Mouse (Mus musculus): ENCODE measurements around the gene Nucb1. TPM values are rescaled to one million over a fixed set of nuclear protein-coding genes. Genes with fewer than 3 reads are reported as not detected.

The Nucb1 gene
- polyA plus RNA-seq, 1 experiment, result 115 TPM

- peaks cover 18% of the 10 kb centered on the region for H3K36me3 ChIP-seq (ENCODE audit: control insufficient read depth, insufficient read depth)
- H3K79me3 ChIP-seq (ENCODE audit: low read depth), result no peaks in the 10 kb centered on the region
- no peaks in the 10 kb centered on the region for H3K79me2 ChIP-seq (ENCODE audit: control insufficient read depth, insufficient read depth)
- no peak overlapping the region for H3ac ChIP-seq (ENCODE audit: control insufficient read depth, insufficient read length, low read depth)
- no peak for TF ChIP-seq MAX (IDR thresholded peaks at IDR 0.05)
- no peak for TF ChIP-seq MYOD1 (IDR thresholded peaks at IDR 0.05; ENCODE audit: control insufficient read depth, insufficient read length, low read depth)
- TF ChIP-seq CTCF (IDR thresholded peaks at IDR 0.05; ENCODE audit: control insufficient read depth, insufficient read depth, insufficient read length), result peak; percentile 57
- no peak for TF ChIP-seq USF1 (IDR thresholded peaks at IDR 0.05; ENCODE audit: low read depth)
- TF ChIP-seq CEBPB (IDR thresholded peaks at IDR 0.05; ENCODE audit: low read depth), result no peak
- no peaks in the 10 kb centered on the region for H3K27me3 ChIP-seq (ENCODE audit: control insufficient read depth, insufficient read depth, insufficient read length)
- no peak overlapping the region for H3K4me3 ChIP-seq (ENCODE audit: insufficient read depth, poor library complexity, severe bottlenecking)
Observed at GRCm38 (mm10) chr7:45451344-45451982, 58.7 kb downstream of the Nucb1 start.

- no peak overlapping the region for H3K4me3 ChIP-seq (ENCODE audit: insufficient read depth, poor library complexity, severe bottlenecking)
- H3K79me2 ChIP-seq (ENCODE audit: control insufficient read depth, insufficient read depth), result no peaks in the 10 kb centered on the region
- no peaks in the 10 kb centered on the region for H3K79me3 ChIP-seq (ENCODE audit: low read depth)
- TF ChIP-seq CTCF (IDR thresholded peaks at IDR 0.05; ENCODE audit: control insufficient read depth, insufficient read depth, insufficient read length) (no peak), MYOG (IDR thresholded peaks at IDR 0.05; ENCODE audit: control insufficient read depth, extremely low read depth, insufficient read length) (no peak), FOSL1 (IDR thresholded peaks at IDR 0.05; ENCODE audit: insufficient read depth, low read length, poor library complexity, severe bottlenecking) (no peak), USF1 (IDR thresholded peaks at IDR 0.05; ENCODE audit: low read depth) (no peak), MAX (IDR thresholded peaks at IDR 0.05) (no peak)
- H3ac ChIP-seq (ENCODE audit: control insufficient read depth, insufficient read length, low read depth), result no peak overlapping the region
- H3K27me3 ChIP-seq (ENCODE audit: control insufficient read depth, insufficient read depth, insufficient read length), result no peaks in the 10 kb centered on the region
- H3K36me3 ChIP-seq (ENCODE audit: control insufficient read depth, insufficient read depth), result peaks cover 28% of the 10 kb centered on the region
Observed at GRCm38 (mm10) chr7:45449974-45450373, 60.2 kb downstream of the Nucb1 start.

- H3K4me3 ChIP-seq (ENCODE audit: insufficient read depth, poor library complexity, severe bottlenecking), result no peak overlapping the region
- H3K79me3 ChIP-seq (ENCODE audit: low read depth), result no peaks in the 10 kb centered on the region
- peaks cover 27% of the 10 kb centered on the region for H3K36me3 ChIP-seq (ENCODE audit: control insufficient read depth, insufficient read depth)
- H3ac ChIP-seq (ENCODE audit: control insufficient read depth, insufficient read length, low read depth), result no peak overlapping the region
- TF ChIP-seq CTCF (IDR thresholded peaks at IDR 0.05; ENCODE audit: control insufficient read depth, insufficient read depth, insufficient read length), result peak; percentile 48
- no peak for TF ChIP-seq MAX (IDR thresholded peaks at IDR 0.05)
- no peaks in the 10 kb centered on the region for H3K27me3 ChIP-seq (ENCODE audit: control insufficient read depth, insufficient read depth, insufficient read length)
- no peaks in the 10 kb centered on the region for H3K79me2 ChIP-seq (ENCODE audit: control insufficient read depth, insufficient read depth)
Observed at GRCm38 (mm10) chr7:45447325-45447990, 62.7 kb downstream of the Nucb1 start.

GRCm38 (mm10) chr7:45446589-45446988 lies 63.6 kb downstream of the Nucb1 start:
- TF ChIP-seq MAX (IDR thresholded peaks at IDR 0.05), result no peak
- TF ChIP-seq MYOD1 (IDR thresholded peaks at IDR 0.05; ENCODE audit: control insufficient read depth, insufficient read length, low read depth), result no peak
- TF ChIP-seq USF1 (IDR thresholded peaks at IDR 0.05; ENCODE audit: low read depth), result no peak
- TF ChIP-seq FOSL1 (IDR thresholded peaks at IDR 0.05; ENCODE audit: insufficient read depth, low read length, poor library complexity, severe bottlenecking), result no peak
- no peak for TF ChIP-seq MYOG (IDR thresholded peaks at IDR 0.05; ENCODE audit: control insufficient read depth, extremely low read depth, insufficient read length)
- TF ChIP-seq CTCF (IDR thresholded peaks at IDR 0.05; ENCODE audit: control insufficient read depth, insufficient read depth, insufficient read length), result no peak
- TF ChIP-seq CEBPB (IDR thresholded peaks at IDR 0.05; ENCODE audit: low read depth), result no peak
- no peak overlapping the region for H3ac ChIP-seq (ENCODE audit: control insufficient read depth, insufficient read length, low read depth)
- no peak overlapping the region for H3K4me3 ChIP-seq (ENCODE audit: insufficient read depth, poor library complexity, severe bottlenecking)
- no peaks in the 10 kb centered on the region for H3K27me3 ChIP-seq (ENCODE audit: control insufficient read depth, insufficient read depth, insufficient read length)
- H3K79me2 ChIP-seq (ENCODE audit: control insufficient read depth, insufficient read depth), result no peaks in the 10 kb centered on the region
- no peaks in the 10 kb centered on the region for H3K79me3 ChIP-seq (ENCODE audit: low read depth)
- peaks cover 30% of the 10 kb centered on the region for H3K36me3 ChIP-seq (ENCODE audit: control insufficient read depth, insufficient read depth)

- Histone ChIP-seq H3K79me2 (ENCODE audit: control insufficient read depth, insufficient read depth) (no peaks in the 10 kb centered on the region), H3K27me3 (ENCODE audit: control insufficient read depth, insufficient read depth, insufficient read length) (no peaks in the 10 kb centered on the region), H3ac (ENCODE audit: control insufficient read depth, insufficient read length, low read depth) (no peak overlapping the region), H3K79me3 (ENCODE audit: low read depth) (no peaks in the 10 kb centered on the region), H3K36me3 (ENCODE audit: control insufficient read depth, insufficient read depth) (peaks cover 35% of the 10 kb centered on the region), H3K4me3 (ENCODE audit: insufficient read depth, poor library complexity, severe bottlenecking) (no peak overlapping the region)
- no peak for TF ChIP-seq CTCF (IDR thresholded peaks at IDR 0.05; ENCODE audit: control insufficient read depth, insufficient read depth, insufficient read length)
- no peak for TF ChIP-seq MYOG (IDR thresholded peaks at IDR 0.05; ENCODE audit: control insufficient read depth, extremely low read depth, insufficient read length)
- no peak for TF ChIP-seq CEBPB (IDR thresholded peaks at IDR 0.05; ENCODE audit: low read depth)
- TF ChIP-seq MAX (IDR thresholded peaks at IDR 0.05), result no peak
- TF ChIP-seq MYOD1 (IDR thresholded peaks at IDR 0.05; ENCODE audit: control insufficient read depth, insufficient read length, low read depth), result no peak
- TF ChIP-seq FOSL1 (IDR thresholded peaks at IDR 0.05; ENCODE audit: insufficient read depth, low read length, poor library complexity, severe bottlenecking), result no peak
- no peak for TF ChIP-seq USF1 (IDR thresholded peaks at IDR 0.05; ENCODE audit: low read depth)
Observed at GRCm38 (mm10) chr7:45443526-45444420, 66.4 kb downstream of the Nucb1 start.

Small RNA genes lying within 50 kb of the gene (microRNA-seq; reads per million reads assigned to microRNA genes)
- gene Gm22133 (ENCODE audit: borderline microRNAs expressed), result 0.96 reads per million, percentile 20 among the genes with 10 or more reads in this experiment

Other genes with a start within 250 kb of the Nucb1 start
- gene Slc6a21, start 232.9 kb downstream of the Nucb1 start, polyA plus RNA-seq (2012; fragmentation: generic; extraction: Trizol), result not detected
- 10.6 TPM for gene Trpm4, start 176.6 kb downstream of the Nucb1 start, polyA plus RNA-seq (2012; fragmentation: generic; extraction: Trizol)
- gene Hrc, start 175.1 kb downstream of the Nucb1 start, polyA plus RNA-seq (2012; fragmentation: generic; extraction: Trizol), result 0.51 TPM
- gene Ppfia3, start 143.4 kb downstream of the Nucb1 start, polyA plus RNA-seq (2012; fragmentation: generic; extraction: Trizol), result 4.8 TPM
- 0.94 TPM for gene Lin7b, start 139.8 kb downstream of the Nucb1 start, polyA plus RNA-seq (2012; fragmentation: generic; extraction: Trizol)
- gene Snrnp70, start 114.7 kb downstream of the Nucb1 start, polyA plus RNA-seq (2012; fragmentation: generic; extraction: Trizol), result 321 TPM
- 0.01 TPM for gene Kcna7, start 104.8 kb downstream of the Nucb1 start, polyA plus RNA-seq (2012; fragmentation: generic; extraction: Trizol)
- gene Ntf5, start 96.7 kb downstream of the Nucb1 start, polyA plus RNA-seq (2012; fragmentation: generic; extraction: Trizol), result 0.92 TPM
- not detected for gene Lhb, start 89.6 kb downstream of the Nucb1 start, polyA plus RNA-seq (2012; fragmentation: generic; extraction: Trizol)
- 25.2 TPM for gene Gys1, start 75.6 kb downstream of the Nucb1 start, polyA plus RNA-seq (2012; fragmentation: generic; extraction: Trizol)
- 179 TPM for gene Ruvbl2, start 72.3 kb downstream of the Nucb1 start, polyA plus RNA-seq (2012; fragmentation: generic; extraction: Trizol)
- 14,288 TPM for gene Ftl1, start 50.5 kb downstream of the Nucb1 start, polyA plus RNA-seq (2012; fragmentation: generic; extraction: Trizol)
- 642 TPM for gene Bax, start 43.5 kb downstream of the Nucb1 start, polyA plus RNA-seq (2012; fragmentation: generic; extraction: Trizol)
- not detected for gene Tulp2, start 28.5 kb downstream of the Nucb1 start, polyA plus RNA-seq (2012; fragmentation: generic; extraction: Trizol)
- not detected for gene Gm45808, start 23.6 kb downstream of the Nucb1 start, polyA plus RNA-seq (2012; fragmentation: generic; extraction: Trizol)
- 0.07 TPM for gene Dhdh, start 21.6 kb downstream of the Nucb1 start, polyA plus RNA-seq (2012; fragmentation: generic; extraction: Trizol)
- gene Ppp1r15a, start 15.9 kb upstream of the Nucb1 start, polyA plus RNA-seq (2012; fragmentation: generic; extraction: Trizol), result 32.5 TPM
- 0.89 TPM for gene Plekha4, start 15.9 kb upstream of the Nucb1 start, polyA plus RNA-seq (2012; fragmentation: generic; extraction: Trizol)
- gene Hsd17b14, start 44.5 kb upstream of the Nucb1 start, polyA plus RNA-seq (2012; fragmentation: generic; extraction: Trizol), result 1.7 TPM
- gene Bcat2, start 59.7 kb upstream of the Nucb1 start, polyA plus RNA-seq (2012; fragmentation: generic; extraction: Trizol), result 26.5 TPM
- gene Fgf21, start 105.1 kb upstream of the Nucb1 start, polyA plus RNA-seq (2012; fragmentation: generic; extraction: Trizol), result 0.97 TPM
- gene Fut1, start 106.9 kb upstream of the Nucb1 start, polyA plus RNA-seq (2012; fragmentation: generic; extraction: Trizol), result 0.04 TPM
- not detected for gene Izumo1, start 111.4 kb upstream of the Nucb1 start, polyA plus RNA-seq (2012; fragmentation: generic; extraction: Trizol)
- gene Rasip1, start 117.1 kb upstream of the Nucb1 start, polyA plus RNA-seq (2012; fragmentation: generic; extraction: Trizol), result not detected
- gene Mamstr, start 129.6 kb upstream of the Nucb1 start, polyA plus RNA-seq (2012; fragmentation: generic; extraction: Trizol), result 0.48 TPM
- 0.01 TPM for gene Fut2, start 156.0 kb upstream of the Nucb1 start, polyA plus RNA-seq (2012; fragmentation: generic; extraction: Trizol)
- gene Ntn5, start 173.6 kb upstream of the Nucb1 start, polyA plus RNA-seq (2012; fragmentation: generic; extraction: Trizol), result 0.04 TPM
- gene Sec1, start 184.0 kb upstream of the Nucb1 start, polyA plus RNA-seq (2012; fragmentation: generic; extraction: Trizol), result 0.18 TPM
- gene Car11, start 189.4 kb upstream of the Nucb1 start, polyA plus RNA-seq (2012; fragmentation: generic; extraction: Trizol), result 0.44 TPM
- 5.6 TPM for gene Dbp, start 194.7 kb upstream of the Nucb1 start, polyA plus RNA-seq (2012; fragmentation: generic; extraction: Trizol)
- gene Rpl18, start 205.1 kb upstream of the Nucb1 start, polyA plus RNA-seq (2012; fragmentation: generic; extraction: Trizol), result 4,453 TPM
- 16.9 TPM for gene Sphk2, start 207.6 kb upstream of the Nucb1 start, polyA plus RNA-seq (2012; fragmentation: generic; extraction: Trizol)
- 0.48 TPM for gene Fam83e, start 210.8 kb upstream of the Nucb1 start, polyA plus RNA-seq (2012; fragmentation: generic; extraction: Trizol)
- 0.33 TPM for gene Spaca4, start 215.4 kb upstream of the Nucb1 start, polyA plus RNA-seq (2012; fragmentation: generic; extraction: Trizol)